Comparison of ENCODE assay signal across 25 mouse cellular contexts in the genomic region with DNA sequence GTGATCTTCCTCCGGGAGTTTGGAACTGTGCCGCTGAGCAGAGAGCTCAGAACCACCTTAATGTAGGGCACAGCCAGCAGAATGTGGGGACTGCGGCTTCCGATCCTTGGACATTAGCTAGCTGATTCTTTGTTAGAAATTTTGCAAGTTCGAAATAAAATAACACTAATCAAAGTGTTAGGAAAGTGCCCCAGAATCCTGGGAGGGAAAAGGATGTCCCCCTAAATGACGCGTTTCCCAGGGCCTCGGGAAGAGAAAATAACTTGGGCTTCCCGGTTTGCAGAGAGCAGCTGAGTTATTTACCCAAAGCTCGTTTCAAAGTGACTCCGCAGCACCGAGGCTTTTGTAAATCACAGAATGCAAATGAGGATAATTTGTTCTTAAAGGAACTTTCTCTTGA. TPM values are rescaled to one million over a fixed set of nuclear protein-coding genes. Genes with fewer than 3 reads are reported as not detected.
A peak's percentile ranks its signal among the peaks of the same experiment; 100 is the strongest.
DNase-seq lines count a peak whose midpoint lies in the region; ATAC-seq and TF ChIP-seq lines count a peak whose summit lies in the region.
"Had no signal": no experiment of that assay in that cellular context is flagged by ENCODE, and none has a peak within 500 bp of the region (broad histone marks: within the 10 kb centered on the region; RNA-seq: fewer than 3 reads in every experiment).

No protein-coding gene starts in this region.

- dilution Hi-C loops in CH12.LX (cut with MboI; ENCODE audit: extremely low pct_ligation_motif_present, extremely low pct_unique_long_range_greater_than_20kb, low sequenced_read_pairs), result no loop called here

- H3K79me2 ChIP-seq in CH12.LX (replicated peaks; ENCODE audit: control insufficient read depth, extremely low read depth, insufficient read depth, poor library complexity, severe bottlenecking), result no peaks in the 10 kb centered on the region

- peaks cover 11% of the 10 kb centered on the region for H3K4me1 ChIP-seq in hindbrain, embryonic 11.5 days (replicated peaks; ENCODE audit: control insufficient read depth, insufficient read depth, low read length)
- peaks cover 10% of the 10 kb centered on the region for H3K4me1 ChIP-seq in hindbrain, embryonic 14.5 days (replicated peaks; ENCODE audit: control insufficient read depth, insufficient read depth, low read length)
- no peaks in the 10 kb centered on the region for H3K4me1 ChIP-seq in CH12.LX (ENCODE audit: control insufficient read depth in 1 of 2, insufficient read depth in 2 of 2)
- H3K4me1 ChIP-seq in embryonic facial prominence, embryonic 15.5 days, result peaks cover 26% of the 10 kb centered on the region

- no peak overlapping the region for H3K27ac ChIP-seq in hindbrain, embryonic 11.5 days (ENCODE audit: low read depth, low read length)
- H3K27ac ChIP-seq in hindbrain, embryonic 14.5 days, result no peak overlapping the region
- no peak overlapping the region for H3K27ac ChIP-seq in CH12.LX (ENCODE audit: insufficient read depth, low read depth)
- H3K27ac ChIP-seq in embryonic facial prominence, embryonic 15.5 days (replicated peaks), result no peak overlapping the region
- H3K27ac ChIP-seq in left cerebral cortex, adult 2 months, result no peak overlapping the region
- H3K27ac ChIP-seq: forebrain, embryonic 12.5 days; heart, embryonic 15.5 days; hindbrain, embryonic 12.5 days; kidney, postnatal 0 days; macrophage; midbrain, embryonic 15.5 days; stomach, embryonic 15.5 days had no signal

- TF ChIP-seq EP300 in CH12.LX (IDR thresholded peaks at IDR 0.05; ENCODE audit: low read length), result no peak

- no peak for TF ChIP-seq CTCF in CH12.LX (conservative IDR thresholded peaks at IDR 0.05 in 1 of 2, IDR thresholded peaks at IDR 0.05 in 1 of 2; ENCODE audit: low read depth in 2 of 2, low read length in 2 of 2)
- TF ChIP-seq CTCF in left cerebral cortex, adult 2 months (IDR thresholded peaks at IDR 0.05), result no peak

- no peak overlapping the region for H3K9ac ChIP-seq in hindbrain, embryonic 11.5 days (ENCODE audit: low read depth, low read length)
- no peak overlapping the region for H3K9ac ChIP-seq in hindbrain, embryonic 14.5 days
- no peak overlapping the region for H3K9ac ChIP-seq in CH12.LX (ENCODE audit: insufficient read depth, low read depth)
- no peak overlapping the region for H3K9ac ChIP-seq in embryonic facial prominence, embryonic 15.5 days
- H3K9ac ChIP-seq: forebrain, embryonic 12.5 days; heart, embryonic 15.5 days; hindbrain, embryonic 12.5 days; midbrain, embryonic 15.5 days; stomach, embryonic 15.5 days had no signal

- no peaks in the 10 kb centered on the region for H3K36me3 ChIP-seq in hindbrain, embryonic 11.5 days (ENCODE audit: control insufficient read depth, insufficient read depth, low read length)
- no peaks in the 10 kb centered on the region for H3K36me3 ChIP-seq in hindbrain, embryonic 14.5 days (replicated peaks; ENCODE audit: control insufficient read depth, insufficient read depth)
- no peaks in the 10 kb centered on the region for H3K36me3 ChIP-seq in CH12.LX (replicated peaks in 1 of 2; ENCODE audit: control insufficient read depth in 1 of 2, insufficient read depth in 1 of 2, low read length in 1 of 2)
- H3K36me3 ChIP-seq in embryonic facial prominence, embryonic 15.5 days, result no peaks in the 10 kb centered on the region
- H3K36me3 ChIP-seq: forebrain, embryonic 12.5 days; heart, embryonic 15.5 days; hindbrain, embryonic 12.5 days; midbrain, embryonic 15.5 days; stomach, embryonic 15.5 days had no signal

- peaks cover 54% of the 10 kb centered on the region for H3K27me3 ChIP-seq in hindbrain, embryonic 11.5 days (ENCODE audit: control insufficient read depth, insufficient read depth, low read length)
- H3K27me3 ChIP-seq in hindbrain, embryonic 14.5 days (ENCODE audit: control insufficient read depth, insufficient read depth, low read length), result peaks cover 84% of the 10 kb centered on the region
- peaks cover 72% of the 10 kb centered on the region for H3K27me3 ChIP-seq in CH12.LX (replicated peaks)
- peaks cover 53% of the 10 kb centered on the region for H3K27me3 ChIP-seq in embryonic facial prominence, embryonic 15.5 days

- in situ Hi-C loops in CH12.LX (cut with MboI; ENCODE audit: low pct_ligation_motif_present, low pct_unique_long_range_greater_than_20kb, low sequenced_read_pairs), result no loop called here

- intact Hi-C loops in left cerebral cortex, adult 2 months (cut with DNase I), result no loop called here

- peak; percentile 55 for DNase-seq in hindbrain, embryonic 11.5 days (ENCODE audit: low spot score)
- DNase-seq in hindbrain, embryonic 14.5 days (ENCODE audit: low spot score), result no peak
- DNase-seq in CH12.LX (ENCODE audit: extremely low read depth), result no peak
- peak; percentile 58 for DNase-seq in embryo, embryonic 10.5 days (ENCODE audit: low spot score)
- DNase-seq in left cerebral cortex, adult 2 months (ENCODE audit: extremely low spot score in 1 of 2, low spot score in 2 of 2), result no peak
- no peak for DNase-seq in left cerebral cortex, adult 18-20 months (ENCODE audit: low spot score in 2 of 2)
- DNase-seq: adrenal gland, postnatal 36 days; B cell, adult 2 months; cerebellum, adult 9-11 months; heart, adult 11 months; liver; lung, adult 2 months; right cerebral cortex, postnatal 14 days had no signal

- no peak for ATAC-seq in hindbrain, embryonic 11.5 days (ENCODE audit: low FRiP score)
- no peak for ATAC-seq in hindbrain, embryonic 14.5 days (ENCODE audit: low FRiP score)
- no peak for ATAC-seq in embryonic facial prominence, embryonic 15.5 days (ENCODE audit: insufficient number of reproducible peaks, low FRiP score, low TSS enrichment, low read depth)
- ATAC-seq in activated CD4-positive, CD25-positive, alpha-beta regulatory T cell, adult 4 months, result no peak
- ATAC-seq: intestine, embryonic 16.5 days; midbrain, embryonic 15.5 days; Patski had no signal

- TF ChIP-seq RAD21 in CH12.LX (IDR thresholded peaks at IDR 0.05; ENCODE audit: low read depth, low read length), result no peak

- TF ChIP-seq POLR2A in CH12.LX (IDR thresholded peaks at IDR 0.05; ENCODE audit: low read depth, low read length), result no peak

- H3K4me3 ChIP-seq in hindbrain, embryonic 11.5 days (ENCODE audit: low read depth, low read length), result no peak overlapping the region
- no peak overlapping the region for H3K4me3 ChIP-seq in hindbrain, embryonic 14.5 days (replicated peaks; ENCODE audit: low read length)
- no peak overlapping the region for H3K4me3 ChIP-seq in CH12.LX (replicated peaks in 1 of 3; ENCODE audit: low read depth in 2 of 3, low read length in 2 of 3, poor library complexity in 1 of 3)
- 0 out of 2 replicates have a peak overlapping the region, but pooled peaks have one; percentile 1 for H3K4me3 ChIP-seq in embryonic facial prominence, embryonic 15.5 days (replicated peaks)
- H3K4me3 ChIP-seq in left cerebral cortex, adult 2 months, result no peak overlapping the region
- H3K4me3 ChIP-seq: forebrain, embryonic 12.5 days; heart, embryonic 15.5 days; hindbrain, embryonic 12.5 days; midbrain, embryonic 15.5 days; stomach, embryonic 15.5 days had no signal

- under 1% methylated on average over 12 of the region's 12 CpGs for WGBS in hindbrain, embryonic 11.5 days
- 2% methylated on average over 12 of the region's 12 CpGs for WGBS in hindbrain, embryonic 14.5 days
- 5% methylated on average over 12 of the region's 12 CpGs for WGBS in embryonic facial prominence, embryonic 15.5 days

- no peak overlapping the region for H3K4me2 ChIP-seq in hindbrain, embryonic 11.5 days (replicated peaks; ENCODE audit: low read depth, low read length)
- no peak overlapping the region for H3K4me2 ChIP-seq in hindbrain, embryonic 14.5 days (replicated peaks)
- peak overlapping the region; percentile 21; the same call in 1 of the 2 replicates for H3K4me2 ChIP-seq in CH12.LX (ENCODE audit: insufficient read depth, low read depth, poor library complexity, severe bottlenecking)
- H3K4me2 ChIP-seq in embryonic facial prominence, embryonic 15.5 days (replicated peaks), result peak overlapping the region; percentile 15; the same call in 1 of the 2 replicates
- H3K4me2 ChIP-seq: forebrain, embryonic 12.5 days; heart, embryonic 15.5 days; hindbrain, embryonic 12.5 days; midbrain, embryonic 15.5 days; stomach, embryonic 15.5 days had no signal

- no peaks in the 10 kb centered on the region for H3K9me3 ChIP-seq in hindbrain, embryonic 11.5 days (ENCODE audit: control insufficient read depth, low read length)
- H3K9me3 ChIP-seq in hindbrain, embryonic 14.5 days (ENCODE audit: control insufficient read depth, low read length), result no peaks in the 10 kb centered on the region
- peaks cover 17% of the 10 kb centered on the region for H3K9me3 ChIP-seq in CH12.LX (replicated peaks; ENCODE audit: low read length)
- H3K9me3 ChIP-seq in embryonic facial prominence, embryonic 15.5 days (replicated peaks), result no peaks in the 10 kb centered on the region
- H3K9me3 ChIP-seq: heart, embryonic 15.5 days; hindbrain, embryonic 12.5 days; midbrain, embryonic 15.5 days; stomach, embryonic 15.5 days had no signal

TF ChIP-seq in CH12.LX, 34 proteins besides CTCF, POLR2A, EP300 and RAD21 (continues in another document):
- no peak for TF ChIP-seq MYC (IDR thresholded peaks at IDR 0.05; ENCODE audit: low read depth, low read length)
- no peak for TF ChIP-seq NRF1 (IDR thresholded peaks at IDR 0.05; ENCODE audit: low read depth, low read length)
- no peak for TF ChIP-seq IRF4 (IDR thresholded peaks at IDR 0.05; ENCODE audit: low read depth, low read length)
- TF ChIP-seq JUND (conservative IDR thresholded peaks at IDR 0.05; ENCODE audit: low read depth, low read length), result no peak
- TF ChIP-seq PAX5 (IDR thresholded peaks at IDR 0.05; ENCODE audit: low read length), result no peak
- no peak for TF ChIP-seq MAFK (IDR thresholded peaks at IDR 0.05; ENCODE audit: insufficient replicate concordance, low read length)
- no peak for TF ChIP-seq MAX (IDR thresholded peaks at IDR 0.05; ENCODE audit: low read length)
- no peak for TF ChIP-seq CHD1 (IDR thresholded peaks at IDR 0.05; ENCODE audit: low read depth, low read length)
- TF ChIP-seq POLR2AphosphoS2 (IDR thresholded peaks at IDR 0.05; ENCODE audit: low read depth, low read length), result no peak
- TF ChIP-seq TCF12 (IDR thresholded peaks at IDR 0.05; ENCODE audit: low read depth, low read length), result no peak
- TF ChIP-seq JUN (IDR thresholded peaks at IDR 0.05; ENCODE audit: insufficient read depth, low read depth, low read length), result no peak
- TF ChIP-seq GABPA (IDR thresholded peaks at IDR 0.05; ENCODE audit: insufficient replicate concordance, low read depth, low read length), result no peak

RNA-seq across cellular contexts. Expression of a gene that starts 3.9 kb away (rescaled TPM):
- polyA plus RNA-seq in hindbrain, embryonic 11.5 days (2014; fragmentation: Nextera tagmentation; extraction: Ambion mirVana), result 0.48 and 0.85 TPM in 2 replicates
- polyA plus RNA-seq in hindbrain, embryonic 14.5 days (2014; fragmentation: Nextera tagmentation; extraction: Ambion mirVana), result not detected in 2 replicates
- total RNA-seq in CH12.LX (2012; rRNA removed), result not detected in 2 replicates
- not detected in 2 replicates for total RNA-seq in CH12.LX (2014; rRNA removed)
- polyA plus RNA-seq in CH12.LX (2012; ENCODE audit: insufficient read length, low read depth), result not detected in 2 replicates
- polyA plus RNA-seq in embryonic facial prominence, embryonic 15.5 days (2015; fragmentation: Nextera tagmentation; extraction: Ambion mirVana), result 13.8 and 14.3 TPM in 2 replicates
- polyA plus RNA-seq in activated CD4-positive, CD25-positive, alpha-beta regulatory T cell, adult 4 months (2017; shearing (Covaris generic)), result not detected
- not detected for total RNA-seq in left cerebral cortex, adult 2 months (2021)
- total RNA-seq in left cerebral cortex, adult 18-20 months (2021), result not detected
- total RNA-seq: adrenal gland, postnatal 36 days; gastrocnemius, adult 18-20 months had no signal
- polyA plus RNA-seq: kidney, postnatal 0 days; macrophage had no signal

Comparison
In these comparisons a context has a peak if more than half of its experiments do, and no peak if none do; other contexts are left out.
1. DNase-seq: peak in hindbrain, embryonic 11.5 days (single experiment) and embryo, embryonic 10.5 days (single experiment); none in hindbrain, embryonic 14.5 days (single experiment), CH12.LX (single experiment), left cerebral cortex, adult 2 months (0 of 2) and left cerebral cortex, adult 18-20 months (0 of 2).
2. H3K4me2 ChIP-seq: peak in CH12.LX (single experiment) and embryonic facial prominence, embryonic 15.5 days (single experiment); none in hindbrain, embryonic 11.5 days (single experiment) and hindbrain, embryonic 14.5 days (single experiment).